Mouse (Mus musculus): ENCODE results near the gene Adipor1. TPM values are rescaled to one million over a fixed set of nuclear protein-coding genes. Genes with fewer than 3 reads are reported as not detected.

The Adipor1 gene
- polyA plus RNA-seq, 1 experiment from 2014 or later: 61.4 TPM

GRCm38 (mm10) chr1:134393827-134394226 lies 21.4 kb upstream of the Adipor1 start:
- no peak overlapping the region for H3K27ac ChIP-seq (ENCODE audit: low read depth, low read length)
- no peaks in the 10 kb centered on the region for H3K27me3 ChIP-seq (replicated peaks; ENCODE audit: control insufficient read depth, insufficient read depth, low read length)
- no peak overlapping the region for H3K4me2 ChIP-seq (ENCODE audit: low read length)
- no peaks in the 10 kb centered on the region for H3K4me1 ChIP-seq (ENCODE audit: control insufficient read depth, insufficient read depth, low read length)
- ATAC-seq: no peak
- WGBS: 58% methylated on average over 5 of the region's 5 CpGs
- no peak overlapping the region for H3K9ac ChIP-seq (ENCODE audit: low read length)
- no peak for DNase-seq (ENCODE audit: low spot score)
- no peaks in the 10 kb centered on the region for H3K9me3 ChIP-seq (replicated peaks; ENCODE audit: control insufficient read depth, low read length)
- no peak overlapping the region for H3K4me3 ChIP-seq (ENCODE audit: low read depth, low read length)
- H3K36me3 ChIP-seq (ENCODE audit: control insufficient read depth, insufficient read depth, low read length): no peaks in the 10 kb centered on the region

GRCm38 (mm10) chr1:134398210-134398609 lies 17.0 kb upstream of the Adipor1 start:
- 90% methylated on average over 12 of the region's 12 CpGs for WGBS
- H3K27ac ChIP-seq (ENCODE audit: low read depth, low read length): no peak overlapping the region
- no peak overlapping the region for H3K9ac ChIP-seq (ENCODE audit: low read length)
- H3K4me3 ChIP-seq (ENCODE audit: low read depth, low read length): no peak overlapping the region
- ATAC-seq (no peak), DNase-seq (ENCODE audit: low spot score) (no peak)
- H3K36me3 ChIP-seq (ENCODE audit: control insufficient read depth, insufficient read depth, low read length): no peaks in the 10 kb centered on the region
- no peaks in the 10 kb centered on the region for H3K4me1 ChIP-seq (ENCODE audit: control insufficient read depth, insufficient read depth, low read length)
- H3K27me3 ChIP-seq (replicated peaks; ENCODE audit: control insufficient read depth, insufficient read depth, low read length): no peaks in the 10 kb centered on the region
- H3K9me3 ChIP-seq (replicated peaks; ENCODE audit: control insufficient read depth, low read length): no peaks in the 10 kb centered on the region
- no peak overlapping the region for H3K4me2 ChIP-seq (ENCODE audit: low read length)

- Histone ChIP-seq H3K4me3 (ENCODE audit: low read depth, low read length) (no peak overlapping the region), H3K9ac (ENCODE audit: low read length) (no peak overlapping the region), H3K36me3 (ENCODE audit: control insufficient read depth, insufficient read depth, low read length) (no peaks in the 10 kb centered on the region), H3K27ac (ENCODE audit: low read depth, low read length) (no peak overlapping the region), H3K27me3 (replicated peaks; ENCODE audit: control insufficient read depth, insufficient read depth, low read length) (no peaks in the 10 kb centered on the region), H3K4me2 (ENCODE audit: low read length) (no peak overlapping the region), H3K9me3 (replicated peaks; ENCODE audit: control insufficient read depth, low read length) (no peaks in the 10 kb centered on the region), H3K4me1 (ENCODE audit: control insufficient read depth, insufficient read depth, low read length) (no peaks in the 10 kb centered on the region)
- ATAC-seq (no peak), DNase-seq (ENCODE audit: low spot score) (no peak)
- 56% methylated on average over 5 of the region's 5 CpGs for WGBS
These were observed 15.4 kb upstream of the Adipor1 start for GRCm38 (mm10) chr1:134399735-134400134.

DNA sequence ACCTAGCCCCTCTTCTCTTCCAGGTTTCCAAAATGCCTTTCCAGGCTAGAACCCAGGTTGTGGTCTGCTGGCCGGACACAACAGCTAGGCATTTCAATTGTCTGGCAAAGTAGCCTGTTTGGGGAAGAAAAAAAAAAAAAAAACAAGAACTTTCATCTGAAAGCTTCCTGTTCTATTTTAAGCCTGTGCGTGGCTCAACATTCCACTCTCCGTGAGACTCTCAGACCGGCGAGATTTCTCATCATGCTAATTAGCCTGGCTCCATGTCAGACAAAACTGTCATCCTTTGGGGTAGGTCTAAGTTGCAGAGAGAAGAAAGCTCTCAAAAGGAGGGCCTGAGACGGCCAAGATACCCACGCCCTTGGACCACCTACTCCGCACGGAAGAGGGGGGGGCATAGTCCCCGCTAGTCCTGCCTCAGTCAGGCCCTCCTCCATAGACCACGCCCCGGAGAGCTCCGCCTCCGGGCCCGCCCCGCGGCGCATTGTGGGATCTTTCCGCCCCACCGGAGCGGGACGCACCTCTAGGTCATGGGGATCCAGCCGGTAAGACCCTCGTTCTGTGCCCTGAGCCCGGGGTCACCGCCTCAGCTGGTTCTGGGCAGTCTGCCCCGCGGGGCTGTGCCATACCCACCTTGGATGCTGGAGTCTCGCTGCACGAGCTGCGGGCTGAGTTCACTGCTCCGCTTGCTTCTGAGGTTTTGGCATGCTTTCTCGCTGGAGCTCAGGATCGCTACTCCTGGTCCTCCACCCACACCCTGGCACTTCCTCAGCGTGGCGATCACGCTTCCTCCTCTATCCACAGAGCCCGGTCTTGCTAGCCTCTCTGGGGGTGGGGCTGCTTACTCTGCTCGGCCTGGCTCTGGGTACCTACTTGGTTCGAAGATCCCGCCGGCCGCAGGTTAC lies 9.4 kb upstream of the Adipor1 start, which contains the start of gene Cyb5r1:
TSS of gene Cyb5r1 (plus strand) at position 51 of the 905 bp plus-strand sequence.
- Histone ChIP-seq H3K4me3 (ENCODE audit: low read depth, low read length) (peak within 1 kb of the TSS; percentile 72), H3K9me3 (replicated peaks; ENCODE audit: control insufficient read depth, low read length) (no peaks in the 10 kb centered on the region), H3K36me3 (ENCODE audit: control insufficient read depth, insufficient read depth, low read length) (peaks cover 14% of the 10 kb centered on the region; the same call in 1 of the 2 replicates), H3K27ac (ENCODE audit: low read depth, low read length) (no peak within 1 kb of the TSS), H3K27me3 (replicated peaks; ENCODE audit: control insufficient read depth, insufficient read depth, low read length) (no peaks in the 10 kb centered on the region), H3K9ac (ENCODE audit: low read length) (peak within 1 kb of the TSS; percentile 79), H3K4me2 (ENCODE audit: low read length) (peak within 1 kb of the TSS; percentile 73), H3K4me1 (ENCODE audit: control insufficient read depth, insufficient read depth, low read length) (peaks cover 4% of the 10 kb centered on the region; the same call in 1 of the 2 replicates)
- peak; percentile 98 for ATAC-seq
- WGBS: 1% methylated on average over 42 of the region's 43 CpGs
- peak; percentile 82 for DNase-seq (ENCODE audit: low spot score)

DNA sequence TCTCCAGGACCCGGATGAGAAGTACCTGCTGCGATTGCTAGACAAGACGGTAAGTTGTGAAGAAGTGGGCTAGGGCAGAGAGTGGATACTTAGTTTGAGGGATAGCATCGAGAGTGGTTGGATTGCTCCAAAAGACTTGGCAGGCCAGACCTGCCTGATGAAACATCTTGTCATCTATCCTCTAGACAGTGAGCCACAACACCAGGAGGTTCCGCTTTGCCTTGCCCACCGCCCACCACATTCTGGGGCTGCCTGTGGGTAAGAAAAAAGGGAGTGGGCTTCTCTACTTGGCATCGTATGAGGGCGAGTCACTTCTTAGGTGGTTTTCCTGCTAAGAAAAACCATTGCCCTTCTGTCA lies 8.8 kb upstream of the Adipor1 start:
- peak; percentile 38 for ATAC-seq
- DNase-seq (ENCODE audit: low spot score): no peak

GRCm38 (mm10) chr1:134408080-134408479 lies 7.1 kb upstream of the Adipor1 start:
- 83% methylated on average over 8 of the region's 8 CpGs for WGBS
- no peak for ATAC-seq
- DNase-seq (ENCODE audit: low spot score): no peak

More for the DNA sequence above, 8.8 kb upstream of the Adipor1 start:
- Histone ChIP-seq H3K9ac (ENCODE audit: low read length) (peak overlapping the region; percentile 79), H3K27ac (ENCODE audit: low read depth, low read length) (no peak overlapping the region), H3K4me2 (ENCODE audit: low read length) (peak overlapping the region; percentile 73), H3K4me1 (ENCODE audit: control insufficient read depth, insufficient read depth, low read length) (peaks cover 4% of the 10 kb centered on the region; the same call in 1 of the 2 replicates), H3K36me3 (ENCODE audit: control insufficient read depth, insufficient read depth, low read length) (peaks cover 18% of the 10 kb centered on the region; the same call in 1 of the 2 replicates), H3K9me3 (replicated peaks; ENCODE audit: control insufficient read depth, low read length) (no peaks in the 10 kb centered on the region), H3K27me3 (replicated peaks; ENCODE audit: control insufficient read depth, insufficient read depth, low read length) (no peaks in the 10 kb centered on the region), H3K4me3 (ENCODE audit: low read depth, low read length) (peak overlapping the region; percentile 72)
- WGBS: 41% methylated on average over 8 of the region's 8 CpGs

DNA sequence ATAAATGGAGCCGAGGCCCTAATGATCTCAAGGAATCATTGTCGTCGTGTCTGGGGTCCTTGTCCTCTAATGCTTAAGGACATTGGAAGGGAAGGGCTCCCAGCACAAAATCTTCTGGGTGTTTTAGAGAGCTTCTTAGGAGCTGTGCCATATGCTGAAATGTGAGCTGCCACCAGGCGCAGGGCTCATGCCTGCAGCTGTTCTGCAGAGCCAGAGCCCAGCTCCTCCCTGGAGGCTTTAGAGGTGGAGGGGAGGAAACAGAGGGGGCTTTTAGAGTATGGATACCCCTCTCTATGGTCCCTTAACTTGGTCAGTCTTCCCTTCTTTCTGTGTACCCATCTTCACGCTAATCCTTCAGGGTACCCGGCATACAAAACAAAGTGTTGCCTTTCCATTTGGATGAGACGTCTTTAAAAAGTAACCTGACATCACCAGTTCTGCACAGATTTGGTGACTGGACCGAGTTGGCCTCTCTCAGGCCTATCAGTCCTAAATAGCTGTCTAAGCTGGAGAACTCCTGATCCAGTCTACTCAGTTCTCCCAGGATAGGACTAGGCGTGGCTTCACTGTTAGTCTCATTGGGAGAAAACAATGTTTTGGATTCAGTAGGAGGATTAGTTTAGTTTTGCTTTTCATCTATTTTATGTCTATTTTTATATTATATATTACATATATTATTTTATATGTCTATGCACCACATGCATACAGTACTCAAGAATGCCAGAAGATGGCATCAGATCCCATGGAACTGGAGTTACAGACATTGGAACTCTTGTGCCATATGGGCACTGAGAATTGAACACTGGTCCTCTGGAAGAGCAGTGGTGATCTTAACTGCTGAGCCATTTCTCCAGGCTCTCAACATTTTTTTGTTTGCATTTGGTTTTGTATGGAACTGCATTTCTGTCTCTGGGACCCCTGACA lies 3.2 kb upstream of the Adipor1 start:
- H3K4me2 ChIP-seq (ENCODE audit: low read length): no peak overlapping the region
- no peak overlapping the region for H3K27ac ChIP-seq (ENCODE audit: low read depth, low read length)
- DNase-seq (ENCODE audit: low spot score) (no peak), ATAC-seq (no peak)
- H3K9ac ChIP-seq (ENCODE audit: low read length): no peak overlapping the region
- peaks cover 18% of the 10 kb centered on the region; the same call in 1 of the 2 replicates for H3K36me3 ChIP-seq (ENCODE audit: control insufficient read depth, insufficient read depth, low read length)
- H3K4me3 ChIP-seq (ENCODE audit: low read depth, low read length): no peak overlapping the region
- no peaks in the 10 kb centered on the region for H3K27me3 ChIP-seq (replicated peaks; ENCODE audit: control insufficient read depth, insufficient read depth, low read length)
- 91% methylated on average over 9 of the region's 9 CpGs for WGBS
- peaks cover 14% of the 10 kb centered on the region for H3K4me1 ChIP-seq (ENCODE audit: control insufficient read depth, insufficient read depth, low read length)
- no peaks in the 10 kb centered on the region for H3K9me3 ChIP-seq (replicated peaks; ENCODE audit: control insufficient read depth, low read length)

More at GRCm38 (mm10) chr1:134408080-134408479, 7.1 kb upstream of the Adipor1 start:
- Histone ChIP-seq H3K9me3 (replicated peaks; ENCODE audit: control insufficient read depth, low read length) (no peaks in the 10 kb centered on the region), H3K4me3 (ENCODE audit: low read depth, low read length) (no peak overlapping the region), H3K9ac (ENCODE audit: low read length) (no peak overlapping the region), H3K4me1 (ENCODE audit: control insufficient read depth, insufficient read depth, low read length) (peaks cover 4% of the 10 kb centered on the region; the same call in 1 of the 2 replicates), H3K27me3 (replicated peaks; ENCODE audit: control insufficient read depth, insufficient read depth, low read length) (no peaks in the 10 kb centered on the region), H3K36me3 (ENCODE audit: control insufficient read depth, insufficient read depth, low read length) (peaks cover 18% of the 10 kb centered on the region; the same call in 1 of the 2 replicates), H3K4me2 (ENCODE audit: low read length) (no peak overlapping the region), H3K27ac (ENCODE audit: low read depth, low read length) (no peak overlapping the region)

GRCm38 (mm10) chr1:134414038-134414437 lies 1.1 kb upstream of the Adipor1 start:
- ATAC-seq (no peak), DNase-seq (ENCODE audit: low spot score) (no peak)
- Histone ChIP-seq H3K36me3 (ENCODE audit: control insufficient read depth, insufficient read depth, low read length) (peaks cover 11% of the 10 kb centered on the region; the same call in 1 of the 2 replicates), H3K9me3 (replicated peaks; ENCODE audit: control insufficient read depth, low read length) (no peaks in the 10 kb centered on the region), H3K4me2 (ENCODE audit: low read length) (no peak overlapping the region; the same call in 1 of the 2 replicates), H3K27me3 (replicated peaks; ENCODE audit: control insufficient read depth, insufficient read depth, low read length) (no peaks in the 10 kb centered on the region), H3K27ac (ENCODE audit: low read depth, low read length) (no peak overlapping the region), H3K4me1 (ENCODE audit: control insufficient read depth, insufficient read depth, low read length) (peaks cover 14% of the 10 kb centered on the region), H3K4me3 (ENCODE audit: low read depth, low read length) (no peak overlapping the region), H3K9ac (ENCODE audit: low read length) (no peak overlapping the region; the same call in 1 of the 2 replicates)
- WGBS: 48% methylated on average over 2 of the region's 2 CpGs
